Mouse (Mus musculus) ovary, postnatal 14 days (tissue): ENCODE measurements around the gene Ehd1.
A peak's percentile ranks its signal among the peaks of the same experiment; 100 is the strongest.
"Not testable (repeated sequence)": the region's sequence is repeated elsewhere in the genome, so short reads cannot be mapped to it uniquely, and the experiment has no call there.

ENCODE experiments used
- DNase-seq: peaks from one replicate; pipeline ENCODE4 v3.0.0; 2022; ENCODE audit warnings: low spot score

The Ehd1 gene

DNA sequence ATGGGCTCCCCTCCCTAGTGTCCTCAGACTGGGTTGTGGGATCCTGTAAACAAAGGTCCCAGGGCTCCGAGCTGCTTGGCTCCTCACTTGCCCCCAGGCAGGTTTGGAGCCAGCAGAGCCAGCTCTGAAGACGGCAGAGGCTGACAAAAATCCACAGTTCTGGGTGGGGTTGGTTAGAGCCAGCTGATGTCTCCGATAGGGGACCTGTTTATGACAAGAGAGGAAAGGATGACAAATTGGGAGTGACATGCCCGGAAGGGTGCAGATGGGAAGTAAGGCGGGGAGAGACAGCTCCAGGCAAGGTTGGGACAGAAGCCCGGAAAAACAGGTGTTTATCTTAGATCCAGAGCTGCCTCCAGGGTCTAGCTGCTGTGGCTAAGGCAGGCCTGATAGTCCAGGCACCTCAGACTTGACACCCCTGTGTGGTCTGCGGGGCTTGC is 23.9 kb downstream of the Ehd1 start:
- DNase-seq = no peak

DNA sequence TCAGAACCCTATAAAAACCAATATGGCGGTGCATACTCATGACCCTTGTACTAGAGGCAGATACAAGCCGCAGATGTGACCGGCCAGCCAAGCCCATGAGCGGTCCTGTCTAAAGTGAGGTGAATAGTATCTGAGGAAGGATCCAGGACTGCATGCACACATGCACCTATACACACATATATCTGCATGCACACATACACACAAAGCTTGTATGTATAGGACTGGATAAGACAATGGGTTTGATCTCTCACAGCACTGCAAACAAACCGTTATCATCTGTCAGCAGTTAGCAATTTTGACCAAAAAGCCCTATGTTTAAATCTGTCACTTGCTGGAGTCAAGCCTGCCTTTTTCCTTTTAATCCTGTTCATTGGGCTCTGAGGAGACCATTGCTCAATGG is 25.6 kb downstream of the Ehd1 start:
- DNase-seq = no peak

DNA sequence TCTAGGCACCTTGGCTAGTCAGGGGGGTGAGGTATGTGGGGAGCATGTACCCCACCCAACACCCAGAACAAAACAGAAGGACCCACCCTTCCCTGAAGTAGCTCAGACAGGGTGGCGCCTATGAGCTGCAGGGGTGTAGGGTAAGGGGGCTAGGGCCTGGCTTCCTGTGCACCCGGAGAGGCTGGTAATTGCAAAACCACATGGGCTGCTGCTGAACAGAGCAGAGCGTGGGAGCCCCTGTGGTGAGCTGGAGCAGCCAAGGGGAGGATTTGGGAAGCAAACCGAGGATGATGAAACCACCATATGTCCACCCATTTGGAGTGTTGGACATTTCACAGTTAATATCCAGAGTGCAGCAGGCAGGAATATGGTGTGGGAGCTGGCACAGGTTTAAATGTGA is 26.0 kb downstream of the Ehd1 start:
- DNase-seq = no peak

DNA sequence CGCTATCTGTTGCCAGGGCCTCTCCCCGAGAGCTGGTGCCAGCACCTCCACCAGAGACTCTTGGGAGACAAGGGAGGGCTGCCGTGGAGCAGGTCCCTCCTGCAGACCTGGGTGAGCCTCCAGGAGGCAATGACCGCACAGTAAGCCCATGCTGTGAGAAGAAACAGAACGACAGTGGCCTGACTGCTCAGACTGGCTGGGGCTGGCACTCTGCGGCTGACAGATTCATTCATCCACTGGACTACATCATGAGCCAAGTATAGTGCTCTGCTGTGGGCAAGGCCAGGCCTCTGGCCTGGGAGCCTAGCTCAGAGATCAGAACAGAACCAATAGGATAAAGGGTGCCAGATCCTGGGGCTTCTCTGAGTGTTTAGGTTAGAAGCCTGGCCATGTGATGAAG is 27.3 kb downstream of the Ehd1 start:
- no peak for DNase-seq

DNA sequence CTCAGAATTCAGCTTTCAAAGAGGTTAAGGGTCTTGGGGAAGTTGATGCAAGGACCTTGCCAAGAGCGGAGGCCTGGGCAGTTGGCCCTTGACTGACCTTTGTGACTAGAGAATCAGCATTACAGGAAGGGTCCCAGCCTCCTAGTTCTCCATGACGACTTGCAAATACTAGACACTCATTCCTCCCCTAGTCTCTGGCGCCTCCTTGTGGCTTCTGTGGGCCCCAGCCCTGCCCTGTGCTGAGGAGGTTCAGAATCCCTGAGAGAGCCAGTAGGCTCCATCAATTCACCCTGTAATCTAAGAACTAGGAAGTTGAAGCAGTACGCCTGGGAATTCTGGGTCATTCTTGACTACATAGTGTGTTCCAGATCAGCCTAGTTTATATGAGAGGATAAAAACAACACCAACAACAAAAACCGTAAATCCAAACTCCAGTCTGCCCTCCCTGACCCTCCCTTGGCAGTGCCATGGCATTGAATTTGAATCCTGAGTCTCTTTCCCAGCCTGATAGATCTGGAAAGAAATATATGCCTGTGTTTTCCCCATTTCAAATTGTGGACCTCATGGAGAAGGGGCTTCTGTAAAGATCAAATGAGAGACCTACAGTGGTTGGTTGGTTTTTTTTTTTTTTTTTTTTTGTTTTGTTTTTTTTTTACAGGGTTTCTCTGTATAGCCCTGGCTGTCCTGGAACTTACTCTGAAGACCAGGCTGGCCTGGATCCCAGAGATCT is 28.4 kb downstream of the Ehd1 start:
- DNase-seq = peak; percentile 93

DNA sequence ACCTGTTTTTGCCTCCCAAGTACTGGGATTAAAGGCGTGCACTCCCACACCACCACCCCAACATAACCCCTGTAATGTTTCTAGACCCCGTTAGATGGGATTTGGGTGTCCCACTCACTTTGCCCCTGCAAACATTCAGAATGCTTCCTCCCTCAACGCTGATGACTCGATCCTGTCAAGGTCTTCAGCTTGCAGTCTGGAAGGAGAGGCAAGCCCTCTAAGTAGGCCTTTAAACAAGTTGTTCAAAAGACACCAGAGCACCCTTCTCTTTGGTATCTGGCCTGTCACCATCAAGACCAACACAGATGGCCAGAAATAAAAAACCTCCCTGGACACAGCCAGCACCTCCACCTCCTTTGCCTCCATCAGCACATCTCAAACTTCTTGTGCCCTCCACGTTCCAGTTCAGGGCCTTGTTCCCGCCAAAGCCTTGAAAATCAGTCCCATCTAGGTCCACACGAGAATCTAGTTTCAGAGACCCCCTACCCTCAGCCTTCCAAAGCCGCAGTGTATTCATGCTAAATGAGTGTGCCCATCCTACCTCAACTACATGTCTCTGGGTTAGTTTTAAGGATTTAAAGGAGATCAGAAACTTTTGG is 29.1 kb downstream of the Ehd1 start:
- DNase-seq = no peak

DNA sequence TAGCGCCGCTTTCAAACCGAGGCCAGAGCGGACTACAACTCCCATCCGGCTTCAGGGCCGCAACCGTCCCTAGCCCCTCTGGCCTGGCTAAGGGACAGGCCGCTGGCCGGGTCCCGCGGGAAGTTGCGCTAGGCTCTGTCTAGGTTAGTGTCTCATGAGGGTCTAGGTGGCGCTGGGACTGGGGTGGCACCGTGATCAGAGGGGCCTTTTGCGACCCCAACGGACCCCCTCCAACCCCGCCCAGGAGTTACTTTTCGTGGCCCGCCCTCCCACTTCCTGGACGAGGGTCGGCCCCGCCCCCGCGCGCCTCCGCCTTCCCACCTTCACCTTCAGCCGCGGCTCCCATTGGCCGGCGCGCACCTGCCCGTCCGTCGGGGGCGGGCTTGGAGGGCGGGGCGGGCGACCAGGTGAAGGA is 29.6 kb downstream of the Ehd1 start, which contains the start of gene Cdc42bpg:
Gene Cdc42bpg, plus strand, starts transcription at position 320 of the 415 bp plus-strand sequence.
- peak; percentile 78 for DNase-seq

DNA sequence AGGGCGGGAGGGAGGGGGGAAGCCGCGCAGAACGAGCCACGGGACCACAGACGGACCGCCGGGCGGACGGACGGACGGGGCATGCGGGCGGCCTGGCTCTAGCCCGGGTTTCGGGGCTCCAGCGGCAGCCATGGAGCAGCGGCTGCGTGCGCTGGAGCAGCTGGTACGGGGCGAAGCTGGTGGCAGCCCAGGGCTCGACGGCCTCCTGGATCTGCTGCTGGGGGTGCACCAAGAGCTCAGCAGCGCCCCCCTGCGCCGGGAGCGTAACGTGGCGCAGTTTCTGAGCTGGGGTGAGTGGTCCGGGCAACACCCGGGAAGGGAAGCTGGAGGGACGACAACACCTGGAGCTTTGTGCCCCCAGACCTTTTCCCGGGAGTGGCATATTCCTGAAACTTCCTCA is 30.1 kb downstream of the Ehd1 start:
- peak; percentile 84 for DNase-seq

DNA sequence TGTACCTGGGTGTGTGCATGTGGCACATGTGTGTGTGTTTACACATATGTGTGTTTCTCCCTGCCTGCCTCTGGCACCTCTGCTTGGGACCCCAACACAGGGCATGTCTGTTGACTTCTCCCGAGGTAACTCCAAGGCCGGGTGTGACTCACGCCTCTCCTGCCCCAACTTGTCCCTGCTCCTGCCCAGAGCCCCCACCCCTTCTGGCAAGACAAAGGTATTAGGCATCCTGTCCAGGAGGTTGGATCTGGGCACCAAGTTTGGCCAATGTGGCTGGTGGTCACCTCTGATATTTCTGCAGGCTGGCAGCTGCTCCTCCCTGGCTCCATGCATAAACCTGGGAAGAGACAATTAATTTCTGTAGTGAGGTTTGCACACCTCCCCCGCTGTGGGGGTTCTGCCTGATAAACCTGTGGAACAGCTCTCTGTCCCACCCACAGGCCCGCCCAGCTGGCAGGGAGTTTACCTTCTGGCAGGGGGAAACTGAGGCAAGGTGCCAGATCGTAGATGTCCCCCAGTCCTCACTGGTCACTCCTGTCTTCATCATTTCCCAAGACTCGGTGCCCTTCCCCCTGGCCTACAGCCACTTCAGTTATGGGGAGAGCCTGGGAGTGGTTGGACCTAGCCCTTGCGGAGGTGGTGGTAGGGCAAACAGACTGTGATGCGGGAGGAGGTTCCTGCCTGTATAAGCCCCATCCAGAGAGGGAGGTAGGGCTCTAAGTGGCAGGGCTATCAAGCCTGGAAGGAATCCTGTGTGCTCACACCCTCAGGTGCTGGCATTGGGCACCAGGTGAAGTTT is 31.4 kb downstream of the Ehd1 start:
- DNase-seq = no peak

DNA sequence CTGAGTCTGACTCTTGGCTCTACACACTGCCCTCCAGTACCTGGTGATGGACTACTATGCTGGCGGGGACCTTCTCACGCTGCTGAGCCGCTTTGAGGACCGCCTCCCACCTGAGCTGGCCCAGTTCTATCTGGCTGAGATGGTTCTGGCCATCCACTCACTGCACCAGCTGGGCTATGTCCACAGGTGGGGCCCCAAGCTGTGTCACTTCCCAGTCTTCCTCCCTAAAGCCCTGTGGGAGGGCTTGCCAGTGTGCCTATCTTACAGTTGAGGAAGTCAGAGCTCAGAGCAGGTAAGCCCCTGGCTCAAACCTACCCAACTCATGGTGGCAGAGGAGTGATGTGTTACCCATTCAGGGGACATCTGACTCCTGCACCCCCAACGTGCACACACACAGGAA is 33.7 kb downstream of the Ehd1 start:
- DNase-seq = no peak

DNA sequence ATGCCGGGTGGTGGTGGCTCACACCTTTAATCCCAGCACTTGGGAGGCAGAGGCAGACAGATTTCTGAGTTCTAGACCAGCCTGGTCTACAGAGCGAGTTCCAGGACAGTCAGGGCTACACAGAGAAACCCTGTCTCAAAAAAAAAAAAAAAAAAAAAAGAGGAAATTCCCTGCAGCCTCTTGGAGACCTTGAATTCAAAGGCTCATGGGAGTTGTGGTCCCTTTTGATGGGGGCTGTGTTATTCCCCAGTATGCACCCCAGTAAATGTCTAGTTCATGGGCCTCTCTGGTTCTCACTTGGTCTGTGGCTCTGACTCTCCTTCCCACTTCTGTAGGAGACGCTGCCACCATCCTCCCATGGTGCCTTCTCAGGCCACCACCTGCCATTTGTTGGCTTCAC is 35.3 kb downstream of the Ehd1 start:
- not testable (repeated sequence) for DNase-seq

DNA sequence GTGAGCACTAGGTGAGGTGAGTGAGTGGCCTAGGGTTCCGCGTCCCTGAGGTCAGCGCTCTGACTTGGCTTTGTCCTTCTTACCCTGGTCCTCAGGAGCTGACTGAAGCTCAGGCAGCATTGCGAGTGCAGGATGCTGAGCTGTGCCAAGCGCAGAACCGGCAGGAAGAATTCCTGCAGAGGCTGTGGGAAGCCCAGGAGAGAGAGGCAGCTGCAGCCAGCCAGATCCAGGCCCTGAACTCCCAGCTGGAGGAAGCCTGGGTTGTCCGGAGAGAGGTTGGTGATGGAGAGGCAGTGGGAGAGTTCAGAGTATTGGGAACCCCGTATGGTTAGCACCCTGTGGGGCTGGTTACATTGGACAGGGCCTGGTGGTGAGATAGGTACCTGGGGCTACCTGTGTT is 37.3 kb downstream of the Ehd1 start:
- no peak for DNase-seq

DNA sequence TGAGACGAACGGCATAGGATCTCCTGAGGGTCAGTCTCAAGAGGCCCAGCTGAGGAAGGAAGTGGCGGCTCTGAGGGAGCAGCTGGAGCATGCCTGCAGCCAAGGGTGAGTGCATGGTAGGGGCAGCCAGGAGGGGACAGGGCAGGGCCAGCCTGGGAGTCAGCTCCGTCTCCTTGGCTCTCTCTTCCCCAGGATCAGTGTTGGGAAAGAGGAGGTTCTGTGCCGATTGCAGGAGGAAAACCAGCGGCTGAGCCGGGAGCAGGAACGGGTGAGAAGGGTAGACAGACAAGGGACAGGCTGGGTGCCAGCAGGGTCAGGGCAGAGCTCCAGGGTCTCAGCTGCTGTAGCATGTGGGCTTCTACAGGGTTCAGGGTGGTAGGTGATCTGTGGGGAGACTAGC is 38.0 kb downstream of the Ehd1 start:
- no peak for DNase-seq

DNA sequence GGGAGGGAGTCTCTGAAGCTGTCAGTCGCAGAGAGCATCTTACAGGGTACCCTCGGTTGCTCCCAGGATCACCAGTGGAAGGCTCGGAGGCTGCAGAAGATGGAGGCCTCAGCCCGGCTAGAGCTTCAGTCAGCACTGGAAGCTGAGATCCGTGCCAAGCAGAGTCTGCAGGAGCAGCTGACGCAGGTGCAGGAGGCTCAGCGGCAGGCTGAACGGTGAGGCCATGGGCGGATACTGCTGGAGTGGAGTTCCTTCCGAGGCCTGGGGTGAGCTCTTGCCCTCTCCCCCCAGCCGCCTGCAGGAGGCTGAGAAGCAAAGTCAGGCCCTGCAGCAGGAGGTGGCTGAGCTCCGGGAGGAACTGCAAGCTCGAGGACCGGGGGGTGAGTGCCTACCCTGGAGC is 39.0 kb downstream of the Ehd1 start:
- DNase-seq = no peak

DNA sequence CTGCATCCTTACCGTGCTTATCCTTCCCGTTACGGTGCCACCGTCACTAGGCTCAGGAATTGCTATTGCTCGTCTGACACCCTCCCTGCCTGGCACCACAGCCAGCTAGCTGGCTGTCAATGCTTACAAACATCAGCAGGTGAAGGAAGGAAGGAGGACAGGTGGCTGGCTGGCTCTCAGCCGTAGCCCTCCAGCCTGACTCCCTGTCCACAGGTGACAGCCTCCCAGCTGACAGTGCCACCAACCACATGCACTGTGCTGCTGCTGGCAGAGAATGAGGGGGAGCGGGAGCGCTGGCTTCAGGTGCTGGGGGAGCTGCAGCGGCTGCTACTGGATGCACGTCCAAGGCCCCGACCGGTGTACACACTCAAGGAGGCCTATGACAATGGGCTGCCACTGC is 41.6 kb downstream of the Ehd1 start:
- no peak for DNase-seq

DNA sequence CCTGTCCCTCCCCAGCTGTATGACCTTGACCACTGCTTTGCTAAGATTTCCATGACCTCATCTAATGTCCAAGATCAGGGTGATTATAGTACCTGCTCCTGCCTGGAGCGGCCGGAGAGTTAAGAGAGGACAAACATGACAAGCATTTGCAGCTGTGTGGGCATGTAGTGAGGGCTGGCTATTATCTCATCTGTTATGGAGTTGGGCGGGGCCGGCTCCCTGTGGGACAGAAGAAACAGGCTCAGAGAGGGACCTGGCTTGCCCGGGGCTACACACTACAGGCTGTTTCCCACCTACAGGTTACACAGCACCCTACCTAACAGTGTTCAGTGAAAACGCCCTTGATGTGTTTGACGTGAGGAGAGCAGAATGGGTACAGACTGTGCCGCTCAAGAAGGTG is 44.8 kb downstream of the Ehd1 start:
- no peak for DNase-seq

DNA sequence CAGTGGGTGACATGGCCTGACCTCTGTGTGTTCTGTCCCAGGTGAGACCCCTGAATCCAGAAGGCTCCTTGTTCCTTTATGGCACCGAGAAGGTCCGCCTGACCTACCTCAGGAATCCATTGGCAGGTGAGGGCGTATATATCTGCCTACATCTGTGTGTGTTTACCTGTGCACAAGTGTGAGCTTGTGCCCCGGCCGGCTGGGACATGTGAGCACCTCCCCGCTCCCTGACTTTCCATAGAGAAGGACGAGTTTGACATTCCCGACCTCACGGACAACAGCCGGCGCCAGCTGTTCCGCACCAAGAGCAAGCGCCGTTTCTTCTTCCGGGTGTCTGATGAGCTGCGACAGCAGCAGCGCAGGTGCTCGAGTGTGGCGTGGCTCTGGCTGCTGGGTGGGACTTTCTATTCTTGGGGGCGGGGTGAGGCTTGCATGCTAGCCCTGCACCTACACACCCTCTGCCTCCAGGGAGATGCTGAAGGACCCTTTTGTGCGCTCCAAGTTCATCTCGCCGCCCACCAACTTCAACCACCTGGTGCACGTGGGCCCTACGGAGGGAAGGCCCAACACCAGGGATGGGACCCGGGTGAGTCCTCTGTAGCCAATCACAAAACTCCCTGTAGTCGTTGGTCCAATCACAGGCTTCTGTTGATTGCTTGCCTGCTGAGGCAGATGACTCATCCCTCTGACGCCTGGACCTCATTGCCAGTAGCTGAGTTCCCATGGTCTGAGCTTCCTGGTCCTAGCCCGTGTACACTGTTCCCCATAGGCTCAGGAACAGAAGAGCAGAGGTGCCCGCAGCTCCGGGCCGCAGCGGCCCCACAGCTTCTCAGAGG is 45.5 kb downstream of the Ehd1 start:
- DNase-seq = no peak

DNA sequence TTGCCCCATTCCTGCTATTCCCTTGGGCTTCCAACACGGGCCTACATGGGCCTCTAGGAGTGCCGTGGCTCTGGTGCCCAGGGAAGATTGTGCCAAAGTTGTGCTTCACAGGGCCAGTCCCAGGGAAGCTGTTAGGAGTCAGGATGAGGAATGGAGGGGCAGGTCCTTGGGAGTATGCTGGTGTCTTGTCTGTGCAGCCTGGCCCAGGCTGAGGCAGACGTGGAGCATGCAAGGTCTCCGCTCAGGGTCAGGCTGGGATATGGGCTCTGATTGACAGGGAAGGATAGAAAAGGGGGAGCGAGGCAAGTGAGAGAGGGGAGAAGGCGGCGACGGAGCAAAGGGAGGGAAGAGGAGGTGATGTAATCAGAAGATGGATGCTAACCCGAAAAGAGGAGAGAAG is 48.2 kb downstream of the Ehd1 start:
- no peak for DNase-seq

DNA sequence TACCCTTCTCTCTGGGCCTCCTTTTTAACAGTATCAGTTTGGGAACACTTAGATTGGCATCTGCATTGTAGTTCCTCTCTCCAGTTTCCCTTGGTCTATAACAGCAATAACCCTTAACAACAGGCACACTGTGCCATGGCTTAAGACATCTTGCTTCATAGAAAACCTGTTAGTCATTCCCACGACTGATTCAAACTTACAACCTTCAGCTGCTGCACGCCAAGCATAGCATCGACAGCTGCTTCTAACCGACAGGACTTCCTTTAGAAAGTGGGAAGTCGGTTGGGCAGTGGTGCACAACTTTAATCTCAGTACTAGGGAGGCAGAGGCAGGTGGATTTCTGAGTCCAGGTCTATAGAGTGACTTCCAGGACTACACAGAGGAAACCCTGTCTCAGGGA is 54.7 kb downstream of the Ehd1 start:
- no peak for DNase-seq

DNA sequence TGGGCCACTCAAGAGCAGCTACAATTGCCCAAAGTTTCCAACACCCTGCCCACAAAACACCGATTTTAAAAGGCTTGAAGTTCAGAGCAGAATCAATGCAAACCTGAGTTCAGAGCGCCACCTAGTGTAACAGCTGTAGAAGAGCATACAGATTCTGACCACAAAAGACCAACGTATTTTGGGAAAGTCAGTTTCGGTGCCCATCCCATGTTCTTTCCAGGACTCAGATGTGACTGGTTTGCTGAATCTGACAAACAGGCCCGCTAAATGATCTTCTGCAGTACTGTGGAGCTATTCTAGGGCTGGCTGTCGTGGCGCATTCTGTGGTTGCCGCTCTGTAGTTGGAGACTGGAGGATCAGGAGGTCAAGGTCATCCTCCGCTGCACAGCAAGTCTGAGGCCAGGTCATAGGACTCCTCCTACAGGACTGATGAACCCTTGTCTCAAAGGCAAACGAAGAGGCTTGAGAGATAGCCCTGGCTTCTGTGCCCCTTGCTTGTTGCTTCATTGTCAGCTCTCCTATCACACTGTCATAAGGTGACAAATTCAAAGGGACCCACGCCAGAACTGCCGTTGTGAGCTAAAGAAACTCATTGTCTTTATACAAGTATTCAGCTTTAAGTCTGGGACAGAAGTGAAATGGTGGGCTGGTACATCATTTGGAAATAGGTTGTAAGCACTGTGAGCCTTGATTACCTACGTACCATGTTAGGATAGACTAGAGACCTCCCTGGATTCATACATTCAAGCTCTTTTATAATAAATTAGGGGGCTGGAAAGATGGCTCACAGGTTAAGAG is 55.4 kb downstream of the Ehd1 start:
- DNase-seq = peak; percentile 58
